Mouse (Mus musculus) heart, embryonic 13.5 days (tissue): ENCODE measurements around the gene Rab11fip5. TPM values are rescaled to one million over a fixed set of nuclear protein-coding genes. Genes with fewer than 3 reads are reported as not detected.

Source experiments
- ATAC-seq: fragments of 200-750 bp; cut with Nextera tagmentation; 2 replicates; pipeline ENCODE4 v1.8.0; 2017; ENCODE audit warnings: moderate TSS enrichment; ENCODE audit not compliant: insufficient number of reproducible peaks, low FRiP score, low TSS enrichment; ENCODE audit errors: extremely low read depth
- H3K27ac ChIP-seq: fragments of 300-500 bp; sonication (generic); replicated peaks from 2 replicates; pipeline ENCODE4 v1.5.1; 2015; ENCODE audit warnings: moderate library complexity, mild to moderate bottlenecking, inconsistent platforms
- H3K27me3 ChIP-seq: fragments of 300-500 bp; sonication (generic); replicated peaks from 2 replicates; pipeline ENCODE4 v1.6.1; 2015; ENCODE audit warnings: mild to moderate bottlenecking, inconsistent platforms
- H3K36me3 ChIP-seq: fragments of 300-500 bp; sonication (generic); 2 replicates; pipeline ENCODE4 v1.6.1; 2015; ENCODE audit warnings: mild to moderate bottlenecking, inconsistent platforms
- H3K4me1 ChIP-seq: fragments of 300-500 bp; sonication (generic); 2 replicates; pipeline ENCODE4 v1.6.1; 2015; ENCODE audit warnings: inconsistent platforms
- H3K4me2 ChIP-seq: fragments of 300-500 bp; sonication (generic); 2 replicates; pipeline ENCODE4 v1.6.1; 2015; ENCODE audit warnings: inconsistent platforms, mild to moderate bottlenecking, moderate library complexity
- H3K4me3 ChIP-seq: fragments of 300-500 bp; sonication (generic); 2 replicates; pipeline ENCODE4 v1.5.1; 2015; ENCODE audit warnings: moderate library complexity, mild to moderate bottlenecking, inconsistent platforms
- H3K9ac ChIP-seq: fragments of 300-500 bp; sonication (generic); 2 replicates; pipeline ENCODE4 v1.6.1; 2015; ENCODE audit warnings: inconsistent platforms, mild to moderate bottlenecking, moderate library complexity
- H3K9me3 ChIP-seq: fragments of 300-500 bp; sonication (generic); 2 replicates; pipeline ENCODE4 v1.6.1; 2016; ENCODE audit warnings: inconsistent platforms
- WGBS: fragments of 180-500 bp; shearing (Covaris S2); methylation state at CpG from one replicate; pipeline ENCODE4 v1.1.7; 2015; ENCODE audit warnings: mixed read lengths; 5-methylcytosine and 5-hydroxymethylcytosine counted together
- polyA plus RNA-seq: library from polyadenylated mRNA; unstranded; fragments of >200 nt; fragmentation: Nextera tagmentation; extraction: Ambion mirVana; gene quantifications from 2 replicates; pipeline ENCODE4 v1.2.1, GENCODE M21; 2015

Gene Rab11fip5
- polyA plus RNA-seq, 1 experiment from 2014 or later, result 38.7 TPM

- H3K27me3 ChIP-seq, result peaks cover 13% of the 10 kb centered on the region
- ATAC-seq, result peak; percentile 89
- WGBS, result 0% methylated on average over 49 of the region's 49 CpGs
Observed at GRCm38 (mm10) chr6:85333000-85333669, 41.3 kb downstream of the Rab11fip5 start, which contains the start of gene Sfxn5. Sfxn5 (minus strand) TSS chr6:85333422.

GRCm38 (mm10) chr6:85332351-85332999 is 42.0 kb downstream of the Rab11fip5 start:
- Histone ChIP-seq H3K27me3 (peaks cover 13% of the 10 kb centered on the region), H3K4me1 (peaks cover 23% of the 10 kb centered on the region), H3K36me3 (peaks cover 22% of the 10 kb centered on the region), H3K4me2 (peak overlapping the region; percentile 100), H3K27ac (peak overlapping the region; percentile 85; the same call in 1 of the 2 replicates), H3K9me3 (no peaks in the 10 kb centered on the region), H3K9ac (peak overlapping the region; percentile 82), H3K4me3 (peak overlapping the region; percentile 70)
- WGBS, result under 1% methylated on average over 41 of the region's 41 CpGs
- no peak for ATAC-seq

More at GRCm38 (mm10) chr6:85333000-85333669, 41.3 kb downstream of the Rab11fip5 start, which contains the start of gene Sfxn5:
- peak within 1 kb of the TSS; percentile 70 for H3K4me3 ChIP-seq
- H3K9ac ChIP-seq, result peak within 1 kb of the TSS; percentile 82
- peak within 1 kb of the TSS; percentile 85 for H3K27ac ChIP-seq
- H3K4me1 ChIP-seq, result peaks cover 23% of the 10 kb centered on the region
- H3K4me2 ChIP-seq, result peak within 1 kb of the TSS; percentile 100
- peaks cover 28% of the 10 kb centered on the region for H3K36me3 ChIP-seq
- H3K9me3 ChIP-seq, result no peaks in the 10 kb centered on the region

GRCm38 (mm10) chr6:85331736-85332135 is 42.7 kb downstream of the Rab11fip5 start:
- Histone ChIP-seq H3K9ac (peak overlapping the region; percentile 82; the same call in 1 of the 2 replicates), H3K27me3 (peaks cover 13% of the 10 kb centered on the region), H3K4me2 (peak overlapping the region; percentile 100), H3K36me3 (peaks cover 15% of the 10 kb centered on the region), H3K9me3 (no peaks in the 10 kb centered on the region), H3K27ac (no peak overlapping the region), H3K4me1 (peaks cover 23% of the 10 kb centered on the region), H3K4me3 (peak overlapping the region; percentile 70)
- WGBS, result 13% methylated on average over 8 of the region's 8 CpGs
- ATAC-seq, result no peak

GRCm38 (mm10) chr6:85331221-85331735 is 43.2 kb downstream of the Rab11fip5 start:
- peak overlapping the region; percentile 100; the same call in 1 of the 2 replicates for H3K4me2 ChIP-seq
- H3K9ac ChIP-seq, result no peak overlapping the region
- peaks cover 23% of the 10 kb centered on the region for H3K4me1 ChIP-seq
- H3K27ac ChIP-seq, result no peak overlapping the region
- peaks cover 13% of the 10 kb centered on the region for H3K27me3 ChIP-seq
- peaks cover 10% of the 10 kb centered on the region for H3K36me3 ChIP-seq
- ATAC-seq, result no peak
- no peaks in the 10 kb centered on the region for H3K9me3 ChIP-seq
- WGBS, result 28% methylated on average over 6 of the region's 6 CpGs
- H3K4me3 ChIP-seq, result no peak overlapping the region

GRCm38 (mm10) chr6:85329666-85330185 is 44.7 kb downstream of the Rab11fip5 start:
- ATAC-seq, result no peak
- no peak overlapping the region for H3K4me2 ChIP-seq
- H3K4me3 ChIP-seq, result no peak overlapping the region
- H3K27ac ChIP-seq, result no peak overlapping the region
- peaks cover 23% of the 10 kb centered on the region for H3K4me1 ChIP-seq
- H3K9me3 ChIP-seq, result no peaks in the 10 kb centered on the region
- H3K36me3 ChIP-seq, result no peaks in the 10 kb centered on the region
- WGBS, result 90% methylated on average over 4 of the region's 4 CpGs
- H3K27me3 ChIP-seq, result peaks cover 13% of the 10 kb centered on the region
- H3K9ac ChIP-seq, result no peak overlapping the region

DNA sequence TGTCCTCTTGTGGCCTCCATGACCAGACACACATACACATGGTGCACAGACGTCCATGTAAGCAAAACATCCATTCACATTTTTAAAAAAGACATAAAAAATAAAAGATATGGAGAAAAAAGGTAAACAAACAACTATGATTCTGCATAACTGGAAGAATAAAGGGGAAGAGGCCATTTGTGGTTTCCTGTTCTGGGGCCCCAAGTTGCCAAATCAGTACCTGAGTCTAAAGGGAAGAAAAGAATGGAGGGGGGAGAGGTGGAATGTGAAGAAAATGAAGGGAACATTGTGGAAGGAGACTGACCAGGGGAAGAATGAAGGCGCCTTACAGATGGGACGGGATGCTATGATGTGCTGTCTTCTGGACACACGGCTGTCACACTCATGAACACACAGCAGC is 47.9 kb downstream of the Rab11fip5 start:
- Histone ChIP-seq H3K9ac (no peak overlapping the region), H3K4me2 (no peak overlapping the region), H3K27me3 (peaks cover 9% of the 10 kb centered on the region), H3K27ac (no peak overlapping the region), H3K4me1 (peaks cover 5% of the 10 kb centered on the region), H3K36me3 (no peaks in the 10 kb centered on the region), H3K9me3 (no peaks in the 10 kb centered on the region), H3K4me3 (no peak overlapping the region)
- no peak for ATAC-seq
- 82% methylated on average over 4 of the region's 4 CpGs for WGBS

- ATAC-seq, result no peak
- no peaks in the 10 kb centered on the region for H3K9me3 ChIP-seq
- no peak overlapping the region for H3K27ac ChIP-seq
- H3K4me1 ChIP-seq, result no peaks in the 10 kb centered on the region
- no peak overlapping the region for H3K4me2 ChIP-seq
- no peak overlapping the region for H3K4me3 ChIP-seq
- no peak overlapping the region for H3K9ac ChIP-seq
- H3K27me3 ChIP-seq, result no peaks in the 10 kb centered on the region
- 50% methylated on average over 2 of the region's 2 CpGs for WGBS
- H3K36me3 ChIP-seq, result no peaks in the 10 kb centered on the region
Observed at GRCm38 (mm10) chr6:85325109-85325508, 49.3 kb downstream of the Rab11fip5 start.

GRCm38 (mm10) chr6:85320445-85320866 is 54.0 kb downstream of the Rab11fip5 start:
- WGBS, result 84% methylated on average over 6 of the region's 6 CpGs
- Histone ChIP-seq H3K27me3 (no peaks in the 10 kb centered on the region), H3K4me2 (no peak overlapping the region), H3K4me3 (no peak overlapping the region), H3K9ac (no peak overlapping the region), H3K27ac (no peak overlapping the region), H3K36me3 (0 out of 2 replicates have a peak, but pooled peaks cover 2% of the 10 kb centered on the region), H3K9me3 (no peaks in the 10 kb centered on the region), H3K4me1 (no peaks in the 10 kb centered on the region)
- ATAC-seq, result no peak

DNA sequence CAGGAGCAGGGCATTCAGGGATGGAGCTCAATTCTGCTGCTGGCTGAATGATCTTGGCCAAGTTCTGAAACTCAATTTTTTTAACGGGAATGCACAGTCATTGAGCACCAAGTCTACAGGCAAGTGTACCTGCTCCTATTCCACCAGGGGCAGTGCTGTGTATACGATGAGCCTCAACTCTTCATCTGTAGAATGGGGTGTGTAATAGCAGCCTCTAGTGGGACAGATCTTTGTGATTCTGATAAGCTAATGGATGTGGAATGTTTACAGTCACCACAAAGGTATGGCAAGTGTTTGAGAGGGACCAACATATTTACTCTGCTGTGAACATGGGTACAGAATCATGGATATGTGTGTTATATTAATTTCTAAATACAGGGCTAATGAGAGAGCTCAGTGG is 58.2 kb downstream of the Rab11fip5 start:
- Histone ChIP-seq H3K9me3 (no peaks in the 10 kb centered on the region), H3K9ac (no peak overlapping the region), H3K27ac (no peak overlapping the region), H3K27me3 (no peaks in the 10 kb centered on the region), H3K4me3 (no peak overlapping the region), H3K4me1 (no peaks in the 10 kb centered on the region), H3K4me2 (no peak overlapping the region), H3K36me3 (0 out of 2 replicates have a peak, but pooled peaks cover 2% of the 10 kb centered on the region)
- WGBS, result 80% methylated on average over 2 of the region's 2 CpGs
- ATAC-seq, result no peak

DNA sequence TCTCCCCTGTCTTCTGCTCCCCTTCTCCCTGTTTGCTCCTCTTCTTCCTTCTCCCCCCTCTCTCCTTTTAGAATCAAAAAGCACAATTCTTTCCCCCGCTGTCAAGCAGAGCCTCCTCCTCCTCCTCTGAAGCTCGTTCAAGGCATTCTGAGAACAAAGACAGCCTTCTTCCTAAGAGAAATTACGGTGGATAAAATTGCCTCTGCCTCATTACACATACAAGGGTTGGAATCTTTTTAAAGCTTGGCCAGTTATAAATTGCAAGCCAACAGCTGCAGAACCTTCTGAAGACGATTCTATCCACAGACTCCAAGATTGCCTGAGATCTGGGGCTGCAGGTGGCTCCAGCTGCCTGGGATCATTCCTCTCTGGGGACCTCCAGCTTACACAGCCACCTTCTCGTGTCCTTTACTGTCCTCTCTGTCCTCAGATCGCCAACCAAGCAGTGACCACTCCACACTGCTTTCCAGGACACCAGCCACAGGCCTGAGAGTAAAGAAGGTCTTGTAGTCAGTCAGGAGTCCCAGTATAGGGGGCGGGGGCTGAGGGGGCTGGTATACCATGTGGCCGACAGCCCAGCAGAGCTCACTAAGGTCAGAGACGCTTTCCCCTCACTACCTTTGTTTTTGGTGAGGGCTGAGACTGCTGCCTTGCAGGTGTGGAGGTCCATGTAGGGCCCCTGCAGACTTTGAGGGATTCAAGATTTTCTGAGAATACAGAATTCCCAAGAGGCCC is 60.2 kb downstream of the Rab11fip5 start:
- Histone ChIP-seq H3K4me1 (no peaks in the 10 kb centered on the region), H3K4me3 (no peak overlapping the region), H3K4me2 (no peak overlapping the region), H3K27me3 (no peaks in the 10 kb centered on the region), H3K9ac (no peak overlapping the region), H3K36me3 (0 out of 2 replicates have a peak, but pooled peaks cover under 1% of the 10 kb centered on the region), H3K27ac (no peak overlapping the region), H3K9me3 (no peaks in the 10 kb centered on the region)
- ATAC-seq, result no peak
- 59% methylated on average over 9 of the region's 9 CpGs for WGBS

DNA sequence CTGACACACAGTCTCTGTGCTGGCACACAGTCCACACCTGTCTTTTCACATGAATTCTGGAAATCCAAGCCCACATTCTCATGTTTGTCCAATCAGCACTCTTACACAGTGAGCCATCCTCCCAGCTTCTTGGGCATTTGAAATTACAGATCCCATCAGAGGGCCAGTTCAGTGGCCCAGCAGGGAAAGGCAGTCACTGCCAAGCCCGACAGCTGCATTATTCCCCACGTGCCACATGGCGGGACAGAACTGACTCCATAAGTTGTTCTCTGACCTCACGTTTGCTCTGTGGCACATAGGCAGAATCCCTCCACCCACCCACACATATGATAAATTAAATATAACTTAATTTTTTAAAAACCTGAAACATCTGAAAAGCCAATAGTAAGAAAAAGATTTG is 66.5 kb downstream of the Rab11fip5 start:
- Histone ChIP-seq H3K4me3 (no peak overlapping the region), H3K36me3 (no peaks in the 10 kb centered on the region), H3K27me3 (no peaks in the 10 kb centered on the region), H3K9ac (no peak overlapping the region), H3K27ac (no peak overlapping the region), H3K4me1 (peaks cover 5% of the 10 kb centered on the region), H3K4me2 (no peak overlapping the region), H3K9me3 (no peaks in the 10 kb centered on the region)
- 83% methylated on average over 4 of the region's 4 CpGs for WGBS
- ATAC-seq, result no peak
